Mouse (Mus musculus) megakaryocyte, adult 5-6 weeks (primary cell): ENCODE data around the gene Rex1bd. TPM values are rescaled to one million over a fixed set of nuclear protein-coding genes. Genes with fewer than 3 reads are reported as not detected.

Experiments used
- ATAC-seq: 2 replicates; pipeline ENCODE4 v1.8.0; 2016; ENCODE audit warnings: mild to moderate bottlenecking, inconsistent platforms; ENCODE audit not compliant: poor library complexity, severe bottlenecking
- total RNA-seq, 2 experiments: library from RNA; stranded (forward) in 1 of 2; stranded (reverse) in 1 of 2; fragments of 153-499, 151-499 nt in 1 of 2; fragments of 221-1000, 200-1000 nt in 1 of 2; gene quantifications; 2 replicates each; pipeline versions ENCODE4 v1.2.3 to v1.2.4; 2015 to 2017

Rex1bd gene
- total RNA-seq, 2 experiments from 2014 or later, result 43.7 to 47.5 TPM

GRCm38 (mm10) chr8:70458462-70458861, 48.1 kb downstream of the Rex1bd start:
- ATAC-seq, result no peak

- no peak for ATAC-seq
These were observed 48.7 kb downstream of the Rex1bd start for GRCm38 (mm10) chr8:70457882-70458281.

- ATAC-seq, result no peak
These were observed 49.6 kb downstream of the Rex1bd start for GRCm38 (mm10) chr8:70456996-70457395.

Other genes starting within 250 kb of the Rex1bd start
- 1.6 and 3.5 TPM in 2 replicates for gene Homer3, start 223.9 kb downstream of the Rex1bd start, total RNA-seq (2015)
- 2.9 and 8.0 TPM in 2 replicates for gene Homer3, start 223.9 kb downstream of the Rex1bd start, total RNA-seq (2017)
- gene Ddx49, start 204.3 kb downstream of the Rex1bd start, total RNA-seq (2015), result 17.9 and 19.9 TPM in 2 replicates
- 53.6 and 81.7 TPM in 2 replicates for gene Ddx49, start 204.3 kb downstream of the Rex1bd start, total RNA-seq (2017)
- 163 and 178 TPM in 2 replicates for gene Cope, start 204.2 kb downstream of the Rex1bd start, total RNA-seq (2015)
- 89.1 and 96.1 TPM in 2 replicates for gene Cope, start 204.2 kb downstream of the Rex1bd start, total RNA-seq (2017)
- gene Cers1, start 191.0 kb downstream of the Rex1bd start, total RNA-seq (2015), result not detected in 2 replicates
- gene Cers1, start 191.0 kb downstream of the Rex1bd start, total RNA-seq (2017), result not detected in 2 replicates
- not detected in 2 replicates for gene Gdf1, start 176.9 kb downstream of the Rex1bd start, total RNA-seq (2015)
- gene Gdf1, start 176.9 kb downstream of the Rex1bd start, total RNA-seq (2017), result not detected in 2 replicates
- 10.9 and 11.7 TPM in 2 replicates for gene Upf1, start 153.5 kb downstream of the Rex1bd start, total RNA-seq (2015)
- gene Upf1, start 153.5 kb downstream of the Rex1bd start, total RNA-seq (2017), result 24.4 and 30.7 TPM in 2 replicates
- not detected in 2 replicates for gene Comp, start 133.2 kb downstream of the Rex1bd start, total RNA-seq (2015)
- gene Comp, start 133.2 kb downstream of the Rex1bd start, total RNA-seq (2017), result 0.12 TPM in 1 of 2 replicates, not detected in the other
- 2.7 and 3.9 TPM in 2 replicates for gene Crtc1, start 67.2 kb downstream of the Rex1bd start, total RNA-seq (2015)
- 2.2 TPM in 2 replicates for gene Crtc1, start 67.2 kb downstream of the Rex1bd start, total RNA-seq (2017)
- gene Klhl26, start 29.8 kb downstream of the Rex1bd start, total RNA-seq (2015), result 1.6 and 2.4 TPM in 2 replicates
- 3.6 and 5.4 TPM in 2 replicates for gene Klhl26, start 29.8 kb downstream of the Rex1bd start, total RNA-seq (2017)
- gene Tmem59l, start 19.4 kb downstream of the Rex1bd start, total RNA-seq (2015), result not detected in 2 replicates
- not detected in 2 replicates for gene Tmem59l, start 19.4 kb downstream of the Rex1bd start, total RNA-seq (2017)
- gene Crlf1, start 13.6 kb downstream of the Rex1bd start, total RNA-seq (2015), result not detected in 2 replicates
- gene Crlf1, start 13.6 kb downstream of the Rex1bd start, total RNA-seq (2017), result not detected in 2 replicates
- 2,237 and 2,370 TPM in 2 replicates for gene Uba52, start 4.0 kb upstream of the Rex1bd start, total RNA-seq (2015)
- gene Uba52, start 4.0 kb upstream of the Rex1bd start, total RNA-seq (2017), result 4,162 and 4,635 TPM in 2 replicates
- 75.1 and 75.3 TPM in 2 replicates for gene Fkbp8, start 21.0 kb upstream of the Rex1bd start, total RNA-seq (2015)
- gene Fkbp8, start 21.0 kb upstream of the Rex1bd start, total RNA-seq (2017), result 146 and 166 TPM in 2 replicates
- 88.7 and 114 TPM in 2 replicates for gene Kxd1, start 21.2 kb upstream of the Rex1bd start, total RNA-seq (2015)
- gene Kxd1, start 21.2 kb upstream of the Rex1bd start, total RNA-seq (2017), result 71.4 and 80.6 TPM in 2 replicates
- gene Ell, start 32.7 kb upstream of the Rex1bd start, total RNA-seq (2015), result 9.3 and 12.5 TPM in 2 replicates
- gene Ell, start 32.7 kb upstream of the Rex1bd start, total RNA-seq (2017), result 11.1 and 11.9 TPM in 2 replicates
- 11.8 and 11.9 TPM in 2 replicates for gene Isyna1, start 87.6 kb upstream of the Rex1bd start, total RNA-seq (2015)
- gene Isyna1, start 87.6 kb upstream of the Rex1bd start, total RNA-seq (2017), result 13.9 and 15.7 TPM in 2 replicates
- gene Ssbp4, start 102.1 kb upstream of the Rex1bd start, total RNA-seq (2015), result 35.7 and 38.2 TPM in 2 replicates
- gene Ssbp4, start 102.1 kb upstream of the Rex1bd start, total RNA-seq (2017), result 61.3 and 76.1 TPM in 2 replicates
- 62.2 and 64.6 TPM in 2 replicates for gene Lrrc25, start 109.4 kb upstream of the Rex1bd start, total RNA-seq (2015)
- 29.3 and 33.8 TPM in 2 replicates for gene Lrrc25, start 109.4 kb upstream of the Rex1bd start, total RNA-seq (2017)
- gene Gdf15, start 125.7 kb upstream of the Rex1bd start, total RNA-seq (2015), result not detected in 2 replicates
- gene Gdf15, start 125.7 kb upstream of the Rex1bd start, total RNA-seq (2017), result not detected in 2 replicates
- gene Pgpep1, start 153.6 kb upstream of the Rex1bd start, total RNA-seq (2015), result 5.7 and 6.8 TPM in 2 replicates
- gene Pgpep1, start 153.6 kb upstream of the Rex1bd start, total RNA-seq (2017), result 1.5 and 4.0 TPM in 2 replicates
- 82.1 and 84.4 TPM in 2 replicates for gene Lsm4, start 166.5 kb upstream of the Rex1bd start, total RNA-seq (2015)
- 106 and 151 TPM in 2 replicates for gene Lsm4, start 166.5 kb upstream of the Rex1bd start, total RNA-seq (2017)
- 26.7 and 44.1 TPM in 2 replicates for gene Jund, start 192.2 kb upstream of the Rex1bd start, total RNA-seq (2015)
- 24.0 and 28.9 TPM in 2 replicates for gene Jund, start 192.2 kb upstream of the Rex1bd start, total RNA-seq (2017)
- 0.11 and 0.27 TPM in 2 replicates for gene Iqcn, start 196.7 kb upstream of the Rex1bd start, total RNA-seq (2015)
- gene Iqcn, start 196.7 kb upstream of the Rex1bd start, total RNA-seq (2017), result 0.04 TPM in 1 of 2 replicates, not detected in the other
- gene Gm3336, start 211.8 kb upstream of the Rex1bd start, total RNA-seq (2015), result not detected in 2 replicates
- not detected in 2 replicates for gene Gm3336, start 211.8 kb upstream of the Rex1bd start, total RNA-seq (2017)
- gene Pde4c, start 217.0 kb upstream of the Rex1bd start, total RNA-seq (2015), result not detected in 2 replicates
- not detected in 2 replicates for gene Pde4c, start 217.0 kb upstream of the Rex1bd start, total RNA-seq (2017)
- 3.3 and 5.8 TPM in 2 replicates for gene Rab3a, start 247.9 kb upstream of the Rex1bd start, total RNA-seq (2015)
- 2.1 and 5.1 TPM in 2 replicates for gene Rab3a, start 247.9 kb upstream of the Rex1bd start, total RNA-seq (2017)